Mouse (Mus musculus) kidney, adult 2 months (tissue): ENCODE data around the gene Hnrnpa0. TPM values are rescaled to one million over a fixed set of nuclear protein-coding genes. Genes with fewer than 3 reads are reported as not detected.
A peak's percentile ranks its signal among the peaks of the same experiment; 100 is the strongest.

Experiments used
- DNase-seq: peaks from one replicate; pipeline ENCODE4 v3.0.0; 2021
- H3K27ac ChIP-seq: fragments of 200-500 bp; 2 replicates; pipeline ENCODE4 v1.5.1; 2012; ENCODE audit warnings: low read depth, low read length, control low read depth, inconsistent platforms; ENCODE audit not compliant: insufficient read depth
- H3K27me3 ChIP-seq: fragments of 200-500 bp; replicated peaks from 2 replicates; pipeline ENCODE4 v1.6.1; 2012; ENCODE audit warnings: mild to moderate bottlenecking, moderate library complexity, low read length, inconsistent platforms; ENCODE audit not compliant: control insufficient read depth, insufficient read depth
- H3K36me3 ChIP-seq: fragments of 200-500 bp; 2 replicates; pipeline ENCODE4 v1.6.1; 2012; ENCODE audit warnings: mild to moderate bottlenecking, moderate library complexity, low read length, inconsistent platforms; ENCODE audit not compliant: control insufficient read depth, insufficient read depth
- H3K4me1 ChIP-seq: fragments of 200-500 bp; 2 replicates; pipeline ENCODE4 v1.6.1; 2011; ENCODE audit warnings: low read length; ENCODE audit not compliant: control insufficient read depth, insufficient read depth
- H3K4me3 ChIP-seq: fragments of 200-500 bp; 2 replicates; pipeline ENCODE4 v1.5.1; 2011; ENCODE audit warnings: mild to moderate bottlenecking, low read depth, low read length, control low read depth; ENCODE audit not compliant: insufficient read depth
- CTCF ChIP-seq: fragments of 200-500 bp; conservative IDR thresholded peaks from 2 replicates; pipeline ENCODE4 v1.5.1; 2011; ENCODE audit warnings: low read depth, mild to moderate bottlenecking, control low read depth, low read length, moderate library complexity, mixed read lengths; ENCODE audit not compliant: insufficient read depth, insufficient read length
- POLR2A ChIP-seq: fragments of 200-500 bp; IDR thresholded peaks from one replicate; pipeline ENCODE4 v1.6.1; 2011; ENCODE audit warnings: low read depth, low read length, control low read depth
- WGBS: fragments of 180-500 bp; shearing (Covaris S2); methylation state at CpG from one replicate; pipeline ENCODE4 v1.1.7; 2018; 5-methylcytosine and 5-hydroxymethylcytosine counted together
- polyA plus RNA-seq: library from polyadenylated mRNA; depleted of rRNA; stranded (reverse); fragments of >200 nt; gene quantifications from 2 replicates; pipeline ENCODE4 v1.2.3, GENCODE M21; 2012; rRNA removed

Hnrnpa0 gene
- polyA plus RNA-seq = 38.3 and 46.8 TPM in 2 replicates

- peak; percentile 79 for TF ChIP-seq POLR2A
- TF ChIP-seq CTCF = no peak
- Histone ChIP-seq H3K4me3 (peak within 1 kb of the TSS; percentile 72), H3K27ac (peak within 1 kb of the TSS; percentile 100), H3K36me3 (peaks cover 3% of the 10 kb centered on the region), H3K4me1 (peaks cover 16% of the 10 kb centered on the region), H3K27me3 (no peaks in the 10 kb centered on the region)
- peak; percentile 96 for DNase-seq
- 2% methylated on average over 46 of the region's 62 CpGs for WGBS
Observed at GRCm38 (mm10) chr13:58128396-58128767, at the start of gene Hnrnpa0. Gene Hnrnpa0, minus strand, starts transcription at chr13:58128556.

GRCm38 (mm10) chr13:58177511-58178208 lies 49.3 kb upstream of the Hnrnpa0 start:
- peaks cover 10% of the 10 kb centered on the region for H3K4me1 ChIP-seq
- H3K4me3 ChIP-seq = no peak overlapping the region
- peaks cover 3% of the 10 kb centered on the region for H3K36me3 ChIP-seq
- whole genome bisulfite sequencing = 62% methylated on average over 9 of the region's 9 CpGs
- no peaks in the 10 kb centered on the region for H3K27me3 ChIP-seq
- TF ChIP-seq POLR2A (no peak), CTCF (no peak)
- H3K27ac ChIP-seq = no peak overlapping the region
- peak; percentile 100 for DNase-seq

DNA sequence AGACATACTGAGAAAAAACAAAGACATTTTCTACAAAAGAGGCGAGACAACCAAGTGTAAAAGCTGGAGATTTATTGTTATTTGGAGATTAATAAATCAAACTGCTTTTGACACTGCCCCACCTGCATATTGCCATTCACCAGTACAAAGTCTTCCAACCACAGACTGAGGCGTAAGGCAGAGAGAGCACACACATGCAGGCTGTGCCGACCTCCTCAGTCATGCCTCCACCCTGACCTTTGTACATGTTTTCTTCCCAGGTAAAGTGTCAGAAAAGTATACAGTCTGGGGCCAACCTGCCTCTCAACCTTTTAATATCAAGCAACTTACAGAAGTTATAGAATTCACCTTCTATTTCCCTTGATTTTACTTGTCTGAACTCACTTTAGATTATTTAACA lies 47.7 kb upstream of the Hnrnpa0 start:
- 65% methylated on average over 3 of the region's 3 CpGs for WGBS

DNA sequence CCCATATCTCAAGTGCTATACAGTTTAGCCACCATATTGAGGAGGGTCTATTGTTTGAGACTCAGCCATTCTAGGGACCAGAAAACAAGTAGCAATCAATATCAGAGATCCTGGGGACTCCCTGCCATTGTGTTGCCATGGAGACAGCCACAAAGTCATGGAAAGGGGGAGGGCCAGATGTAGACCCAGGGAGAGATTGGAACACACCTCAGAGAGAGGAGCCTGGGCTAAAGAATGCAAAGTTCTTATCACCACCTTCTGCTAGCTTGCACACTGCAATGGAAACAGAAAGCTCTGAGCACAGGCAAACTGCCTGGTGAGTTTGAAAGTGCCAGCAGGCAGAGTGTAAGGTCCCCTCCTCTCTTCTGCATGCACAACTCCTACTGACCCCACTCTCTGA lies 39.8 kb upstream of the Hnrnpa0 start:
- no peak for DNase-seq
- Histone ChIP-seq H3K27ac (no peak overlapping the region), H3K36me3 (no peaks in the 10 kb centered on the region), H3K27me3 (no peaks in the 10 kb centered on the region), H3K4me3 (no peak overlapping the region), H3K4me1 (no peaks in the 10 kb centered on the region)
- TF ChIP-seq CTCF (no peak), POLR2A (no peak)

More for the DNA sequence above, 47.7 kb upstream of the Hnrnpa0 start:
- TF ChIP-seq POLR2A = no peak
- no peak for TF ChIP-seq CTCF
- H3K36me3 ChIP-seq = peaks cover 3% of the 10 kb centered on the region
- H3K4me1 ChIP-seq = no peaks in the 10 kb centered on the region; the same call in 1 of the 2 replicates
- no peak overlapping the region for H3K27ac ChIP-seq
- no peak overlapping the region for H3K4me3 ChIP-seq
- peak; percentile 44 for DNase-seq
- H3K27me3 ChIP-seq = no peaks in the 10 kb centered on the region

DNA sequence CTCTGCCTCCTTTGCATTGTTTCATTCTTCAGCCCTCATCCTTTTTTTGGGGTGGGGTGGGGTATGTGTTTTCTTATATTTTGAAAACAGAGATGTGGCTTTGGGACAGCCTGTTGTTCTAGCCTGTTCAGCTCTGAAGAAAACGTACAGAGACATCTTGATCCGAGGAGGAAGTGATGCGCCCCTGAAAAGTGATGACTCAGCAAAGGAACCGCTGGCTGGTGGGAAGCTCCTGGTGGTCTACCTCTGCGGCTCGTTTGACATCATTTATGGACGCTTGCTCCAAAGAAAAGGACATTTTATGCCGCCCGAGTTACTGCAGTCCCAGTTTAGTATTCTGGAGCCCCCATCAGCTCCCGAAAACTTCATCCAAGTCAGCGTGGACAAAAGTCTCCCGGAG lies 35.0 kb upstream of the Hnrnpa0 start:
- TF ChIP-seq POLR2A (no peak), CTCF (no peak)
- no peaks in the 10 kb centered on the region; the same call in 1 of the 2 replicates for H3K4me1 ChIP-seq
- H3K4me3 ChIP-seq = no peak overlapping the region
- DNase-seq = no peak
- H3K36me3 ChIP-seq = no peaks in the 10 kb centered on the region; the same call in 1 of the 2 replicates
- WGBS = 96% methylated on average over 12 of the region's 12 CpGs
- H3K27ac ChIP-seq = no peak overlapping the region
- H3K27me3 ChIP-seq = no peaks in the 10 kb centered on the region

GRCm38 (mm10) chr13:58160761-58161160 lies 32.4 kb upstream of the Hnrnpa0 start:
- TF ChIP-seq POLR2A (no peak), CTCF (no peak)
- Histone ChIP-seq H3K27me3 (no peaks in the 10 kb centered on the region), H3K4me3 (no peak overlapping the region), H3K4me1 (no peaks in the 10 kb centered on the region; the same call in 1 of the 2 replicates), H3K36me3 (no peaks in the 10 kb centered on the region; the same call in 1 of the 2 replicates), H3K27ac (no peak overlapping the region)
- DNase-seq = no peak
- 98% methylated on average over 15 of the region's 15 CpGs for WGBS

DNA sequence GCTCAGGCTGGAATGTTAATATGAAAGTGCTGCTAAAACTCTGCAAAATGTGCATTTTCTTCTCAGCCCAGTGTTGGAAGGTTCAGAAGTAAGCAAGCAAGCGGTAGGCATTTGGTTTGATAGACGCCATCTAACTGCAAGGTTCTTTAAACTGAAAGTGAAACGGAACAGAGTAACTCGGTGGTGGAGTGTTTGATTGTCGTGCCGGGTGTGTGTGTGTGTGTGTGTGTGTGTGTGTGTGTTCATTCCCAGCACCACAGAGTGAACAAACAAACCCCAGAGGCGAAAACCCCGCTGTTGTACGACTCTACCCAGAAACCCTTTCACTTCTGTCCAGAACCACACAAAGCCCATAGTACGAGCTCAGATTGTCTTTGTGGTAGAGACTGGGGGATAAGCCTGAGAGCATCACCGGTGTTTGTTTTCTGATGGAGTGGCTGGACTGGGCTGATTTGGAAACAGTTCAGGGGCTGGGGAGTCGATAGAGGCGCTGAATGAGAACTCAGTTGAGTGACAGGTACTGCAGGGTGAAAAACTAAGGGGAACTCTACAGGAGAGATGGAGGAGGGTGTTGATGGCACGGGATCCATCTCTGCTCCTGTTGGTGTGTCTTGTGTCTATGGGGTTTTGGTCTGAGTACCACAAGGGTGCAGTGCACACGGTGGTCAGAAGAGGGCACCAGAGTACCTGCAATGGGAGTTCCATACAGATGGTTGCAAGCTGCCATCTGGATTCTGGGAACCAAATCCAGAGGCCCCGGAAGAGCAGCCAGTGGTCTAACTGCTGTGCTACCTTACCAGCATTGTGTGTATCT lies 29.9 kb upstream of the Hnrnpa0 start:
- H3K27ac ChIP-seq = peak overlapping the region; percentile 19
- no peaks in the 10 kb centered on the region; the same call in 1 of the 2 replicates for H3K36me3 ChIP-seq
- H3K27me3 ChIP-seq = no peaks in the 10 kb centered on the region
- TF ChIP-seq CTCF (peak; percentile 98), POLR2A (no peak)
- 3% methylated on average over 16 of the region's 16 CpGs for WGBS
- H3K4me3 ChIP-seq = peak overlapping the region; percentile 73
- DNase-seq = peak; percentile 92
- H3K4me1 ChIP-seq = no peaks in the 10 kb centered on the region; the same call in 1 of the 2 replicates
